Mouse (Mus musculus) stomach, postnatal 0 days (tissue): ENCODE measurements at regions not wholly inside any gene's neighbourhood (a gene's known extent, or its start where the extent isn't known, plus 50 kb on each side); places are given as distances from the start of the nearest gene placed in this dataset.

ENCODE experiments used
- ATAC-seq: fragments of 200-750 bp; cut with Nextera tagmentation; 2 replicates; pipeline ENCODE4 v1.8.0; 2017; ENCODE audit not compliant: low FRiP score, low TSS enrichment
- DNase-seq: peaks from one replicate; pipeline ENCODE4 v3.0.0-alpha.2; 2016; ENCODE audit warnings: low spot score
- H3K27ac ChIP-seq: fragments of 300-500 bp; sonication (generic); replicated peaks from 2 replicates; pipeline ENCODE4 v1.5.1; 2014; ENCODE audit warnings: mild to moderate bottlenecking, control low read depth
- H3K27me3 ChIP-seq: fragments of 300-500 bp; sonication (generic); 2 replicates; pipeline ENCODE4 v1.6.1; 2014; ENCODE audit warnings: low read length; ENCODE audit not compliant: control insufficient read depth, insufficient read depth
- H3K36me3 ChIP-seq: fragments of 300-500 bp; sonication (generic); 2 replicates; pipeline ENCODE4 v1.6.1; 2014; ENCODE audit warnings: low read length, mixed read lengths; ENCODE audit not compliant: control insufficient read depth, insufficient read depth
- H3K4me1 ChIP-seq: fragments of 300-500 bp; sonication (generic); replicated peaks from 2 replicates; pipeline ENCODE4 v1.6.1; 2014; ENCODE audit warnings: antibody characterized with exemption; ENCODE audit not compliant: control insufficient read depth, insufficient read depth
- H3K4me2 ChIP-seq: fragments of 300-500 bp; sonication (generic); replicated peaks from 2 replicates; pipeline ENCODE4 v1.6.1; 2014; ENCODE audit warnings: low read depth, mild to moderate bottlenecking, control low read depth, moderate library complexity
- H3K4me3 ChIP-seq: fragments of 300-500 bp; sonication (generic); 2 replicates; pipeline ENCODE4 v1.5.1; 2014; ENCODE audit warnings: low read depth, low read length, control low read depth
- H3K9ac ChIP-seq: fragments of 300-500 bp; sonication (generic); 2 replicates; pipeline ENCODE4 v1.6.1; 2014; ENCODE audit warnings: mild to moderate bottlenecking, low read length, control low read depth, mixed read lengths
- H3K9me3 ChIP-seq: fragments of 300-500 bp; sonication (generic); 2 replicates; pipeline ENCODE4 v1.6.1; 2016; ENCODE audit warnings: low read length; ENCODE audit not compliant: control insufficient read depth
- CTCF ChIP-seq: IDR thresholded peaks from 2 replicates; pipeline ENCODE4 v1.5.1; 2016; ENCODE audit warnings: antibody characterized with exemption, low read depth, mild to moderate bottlenecking, moderate library complexity
- EP300 ChIP-seq: optimal IDR thresholded peaks from 2 replicates; pipeline ENCODE3; 2016; ENCODE audit warnings: antibody characterized with exemption
- WGBS: fragments of 180-500 bp; shearing (Covaris S2); extraction: QIAGEN DNeasy Blood & Tissue Kit; methylation state at CpG from one replicate; pipeline ENCODE4 v1.1.7; 2014; 5-methylcytosine and 5-hydroxymethylcytosine counted together

GRCm38 (mm10) chr8:102518446-102518845 is 267.0 kb downstream of the Cdh11 start:
- no peak overlapping the region for H3K4me3 ChIP-seq
- H3K27me3 ChIP-seq: no peaks in the 10 kb centered on the region
- TF ChIP-seq CTCF (no peak), EP300 (no peak)
- DNase-seq (no peak), ATAC-seq (no peak)
- H3K27ac ChIP-seq: no peak overlapping the region
- H3K9ac ChIP-seq: no peak overlapping the region
- H3K9me3 ChIP-seq: no peaks in the 10 kb centered on the region
- H3K36me3 ChIP-seq: no peaks in the 10 kb centered on the region
- H3K4me2 ChIP-seq: no peak overlapping the region
- H3K4me1 ChIP-seq: no peaks in the 10 kb centered on the region

- Histone ChIP-seq H3K4me3 (no peak overlapping the region), H3K4me1 (no peaks in the 10 kb centered on the region), H3K4me2 (no peak overlapping the region), H3K27me3 (no peaks in the 10 kb centered on the region), H3K27ac (no peak overlapping the region), H3K9ac (no peak overlapping the region), H3K36me3 (no peaks in the 10 kb centered on the region), H3K9me3 (no peaks in the 10 kb centered on the region)
- no peak for DNase-seq
- ATAC-seq: no peak
- TF ChIP-seq CTCF: peak; percentile 58
- TF ChIP-seq EP300: no peak
Observed at GRCm38 (mm10) chr8:102515748-102516147, 269.7 kb downstream of the Cdh11 start.

GRCm38 (mm10) chr8:102514805-102515424 is 270.5 kb downstream of the Cdh11 start:
- no peak overlapping the region for H3K9ac ChIP-seq
- DNase-seq (no peak), ATAC-seq (no peak)

GRCm38 (mm10) chr8:102500751-102501150 is 284.7 kb downstream of the Cdh11 start:
- no peak for DNase-seq
- no peak overlapping the region for H3K9ac ChIP-seq
- no peak for TF ChIP-seq CTCF
- TF ChIP-seq EP300: no peak
- no peaks in the 10 kb centered on the region for H3K36me3 ChIP-seq
- no peak overlapping the region for H3K27ac ChIP-seq
- H3K4me1 ChIP-seq: no peaks in the 10 kb centered on the region
- no peak overlapping the region for H3K4me2 ChIP-seq
- H3K27me3 ChIP-seq: no peaks in the 10 kb centered on the region
- no peaks in the 10 kb centered on the region for H3K9me3 ChIP-seq
- ATAC-seq: no peak
- H3K4me3 ChIP-seq: no peak overlapping the region
- WGBS: 54% methylated on average over 4 of the region's 4 CpGs

More at GRCm38 (mm10) chr8:102514805-102515424, 270.5 kb downstream of the Cdh11 start:
- Histone ChIP-seq H3K4me2 (no peak overlapping the region), H3K4me3 (no peak overlapping the region), H3K9me3 (no peaks in the 10 kb centered on the region), H3K4me1 (no peaks in the 10 kb centered on the region), H3K27ac (no peak overlapping the region), H3K36me3 (no peaks in the 10 kb centered on the region), H3K27me3 (no peaks in the 10 kb centered on the region)
- WGBS: 82% methylated on average over 2 of the region's 2 CpGs
- TF ChIP-seq CTCF (no peak), EP300 (no peak)

- DNase-seq: no peak
- 79% methylated on average over 3 of the region's 3 CpGs for WGBS
Observed at GRCm38 (mm10) chr8:102500202-102500601, 285.2 kb downstream of the Cdh11 start.

GRCm38 (mm10) chr8:102499091-102499490 is 286.4 kb downstream of the Cdh11 start:
- TF ChIP-seq EP300 (no peak), CTCF (no peak)
- H3K4me2 ChIP-seq: no peak overlapping the region
- H3K4me3 ChIP-seq: no peak overlapping the region
- no peaks in the 10 kb centered on the region for H3K9me3 ChIP-seq
- H3K9ac ChIP-seq: no peak overlapping the region
- WGBS: 66% methylated on average over 4 of the region's 4 CpGs
- H3K27ac ChIP-seq: no peak overlapping the region
- ATAC-seq (no peak), DNase-seq (no peak)
- H3K36me3 ChIP-seq: no peaks in the 10 kb centered on the region
- H3K4me1 ChIP-seq: no peaks in the 10 kb centered on the region
- H3K27me3 ChIP-seq: no peaks in the 10 kb centered on the region

More at GRCm38 (mm10) chr8:102500202-102500601, 285.2 kb downstream of the Cdh11 start:
- Histone ChIP-seq H3K36me3 (no peaks in the 10 kb centered on the region), H3K27me3 (no peaks in the 10 kb centered on the region), H3K4me2 (no peak overlapping the region), H3K9ac (no peak overlapping the region), H3K4me3 (no peak overlapping the region), H3K4me1 (no peaks in the 10 kb centered on the region), H3K9me3 (no peaks in the 10 kb centered on the region), H3K27ac (no peak overlapping the region)
- TF ChIP-seq CTCF: no peak
- no peak for TF ChIP-seq EP300
- no peak for ATAC-seq
